Mouse (Mus musculus): ENCODE data around the gene Map3k7.

DNA sequence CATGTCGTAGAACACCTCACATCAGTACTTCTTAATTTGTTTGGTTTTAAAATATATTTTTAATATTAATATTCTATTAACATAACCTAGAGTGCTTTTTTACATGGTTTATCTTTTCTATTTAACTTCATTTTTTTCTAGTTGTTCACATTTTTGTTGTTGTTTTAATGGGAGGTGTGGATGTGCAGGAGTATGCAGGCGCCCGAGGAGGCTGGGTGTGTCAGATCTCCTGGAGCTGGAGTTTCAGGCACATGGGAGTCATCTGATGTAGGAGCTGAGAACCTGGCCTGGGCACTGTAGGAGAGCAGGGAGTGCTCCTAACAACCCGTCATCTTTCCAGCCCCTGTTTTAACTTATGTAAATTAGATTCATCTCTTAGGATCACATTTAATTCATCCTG is 44.2 kb downstream of the Map3k7 start:
- no peak for TF ChIP-seq EP300 (IDR thresholded peaks at IDR 0.05; ENCODE audit: low read depth)
- TF ChIP-seq CTCF (IDR thresholded peaks at IDR 0.05; ENCODE audit: low read depth) = no peak

Measured in liver, embryonic 14.5 days (tissue).